Mouse (Mus musculus) brain, embryonic 14.5 days (tissue): Measurements from ENCODE around the gene Zfp68.

Experiments
- CTCF ChIP-seq: fragments of 200-500 bp; IDR thresholded peaks from 2 replicates; pipeline ENCODE4 v1.5.1; 2012; ENCODE audit warnings: inconsistent platforms, mild to moderate bottlenecking, moderate library complexity, borderline replicate concordance; ENCODE audit not compliant: insufficient read depth, insufficient read length; ENCODE audit errors: extremely low read depth
- POLR2A ChIP-seq: fragments of 200-500 bp; IDR thresholded peaks from 2 replicates; pipeline ENCODE4 v1.6.1; 2012; ENCODE audit warnings: mild to moderate bottlenecking, inconsistent platforms, borderline replicate concordance; ENCODE audit not compliant: poor library complexity, insufficient read depth, insufficient read length, severe bottlenecking; ENCODE audit errors: extremely low read depth

DNA sequence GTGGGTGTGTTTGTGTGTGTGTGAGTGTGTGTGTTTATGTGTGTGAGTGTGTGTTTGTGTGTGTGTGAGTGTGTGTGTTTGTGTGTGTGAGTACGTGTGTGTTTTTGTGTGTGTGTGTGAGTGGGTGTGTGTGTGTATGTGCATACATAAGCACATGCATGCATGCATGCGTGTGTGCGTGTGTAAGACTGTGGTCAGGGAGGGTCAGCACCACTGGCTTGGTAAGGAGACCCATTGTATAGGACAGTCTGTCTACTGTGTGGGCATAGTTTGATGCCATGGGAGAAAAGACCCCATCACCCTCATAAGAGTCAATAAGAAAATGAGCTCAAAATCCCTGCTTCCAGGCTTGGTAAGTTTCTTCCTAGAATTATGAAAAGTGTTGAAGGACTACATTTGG, 37.8 kb upstream of the Zfp68 start:
- TF ChIP-seq CTCF (no peak), POLR2A (no peak)
